Mouse (Mus musculus): ENCODE measurements around the gene Irf1.
A peak's percentile ranks its signal among the peaks of the same experiment; 100 is the strongest.
"Not testable (repeated sequence)": the region's sequence is repeated elsewhere in the genome, so short reads cannot be mapped to it uniquely, and the experiment has no call there.

Gene Irf1

GRCm38 (mm10) chr11:53769760-53770124 is at the start of gene Irf1:
Gene Irf1, plus strand, starts transcription at chr11:53770014.
- DNase-seq (ENCODE audit: low spot score), result peak; percentile 89

GRCm38 (mm10) chr11:53720715-53721114 is 49.1 kb upstream of the Irf1 start, which contains the start of gene Il5:
Gene Il5, plus strand, starts transcription at chr11:53720794.
- DNase-seq (ENCODE audit: low spot score), result no peak

- no peak for DNase-seq (ENCODE audit: low spot score)
Measured at GRCm38 (mm10) chr11:53731457-53731856, 38.4 kb upstream of the Irf1 start.

GRCm38 (mm10) chr11:53732244-53732643 is 37.6 kb upstream of the Irf1 start:
- no peak for DNase-seq (ENCODE audit: low spot score)

- no peak for DNase-seq (ENCODE audit: low spot score)
Measured at GRCm38 (mm10) chr11:53733824-53734223, 36.0 kb upstream of the Irf1 start.

GRCm38 (mm10) chr11:53734431-53734830 is 35.4 kb upstream of the Irf1 start:
- DNase-seq (ENCODE audit: low spot score), result no peak

- DNase-seq (ENCODE audit: low spot score), result no peak
Measured at GRCm38 (mm10) chr11:53734970-53735681, 34.7 kb upstream of the Irf1 start.

GRCm38 (mm10) chr11:53735682-53736245 is 34.0 kb upstream of the Irf1 start:
- DNase-seq (ENCODE audit: low spot score), result peak; percentile 52

GRCm38 (mm10) chr11:53736771-53737572 is 32.8 kb upstream of the Irf1 start:
- peak; percentile 82 for DNase-seq (ENCODE audit: low spot score)

GRCm38 (mm10) chr11:53737573-53737946 is 32.3 kb upstream of the Irf1 start:
- peak; percentile 45 for DNase-seq (ENCODE audit: low spot score)

GRCm38 (mm10) chr11:53742353-53742752 is 27.5 kb upstream of the Irf1 start:
- no peak for DNase-seq (ENCODE audit: low spot score)

- no peak for DNase-seq (ENCODE audit: low spot score)
Measured at GRCm38 (mm10) chr11:53745260-53745659, 24.6 kb upstream of the Irf1 start.

- DNase-seq (ENCODE audit: low spot score), result no peak
Measured at GRCm38 (mm10) chr11:53747985-53748384, 21.8 kb upstream of the Irf1 start.

- DNase-seq (ENCODE audit: low spot score), result no peak
Measured at GRCm38 (mm10) chr11:53748614-53749013, 21.2 kb upstream of the Irf1 start.

- no peak for DNase-seq (ENCODE audit: low spot score)
Measured at GRCm38 (mm10) chr11:53749306-53749705, 20.5 kb upstream of the Irf1 start.

GRCm38 (mm10) chr11:53749716-53750352 is 20.0 kb upstream of the Irf1 start:
- no peak for DNase-seq (ENCODE audit: low spot score)

GRCm38 (mm10) chr11:53755011-53755595 is 14.7 kb upstream of the Irf1 start:
- DNase-seq (ENCODE audit: low spot score), result no peak

GRCm38 (mm10) chr11:53757612-53758011 is 12.2 kb upstream of the Irf1 start:
- no peak for DNase-seq (ENCODE audit: low spot score)

GRCm38 (mm10) chr11:53758033-53758432 is 11.8 kb upstream of the Irf1 start:
- not testable (repeated sequence) for DNase-seq (ENCODE audit: low spot score)

GRCm38 (mm10) chr11:53758791-53759351 is 10.9 kb upstream of the Irf1 start:
- DNase-seq (ENCODE audit: low spot score), result no peak

GRCm38 (mm10) chr11:53759545-53760406 is 10.0 kb upstream of the Irf1 start:
- DNase-seq (ENCODE audit: low spot score), result no peak
